Mouse (Mus musculus): ENCODE measurements at regions not wholly inside any gene's neighbourhood (a gene's known extent, or its start where the extent isn't known, plus 50 kb on each side); places are given as distances from the start of the nearest gene placed in this dataset.

GRCm38 (mm10) chr8:118042253-118042860, 240.6 kb upstream of the Mphosph6 start:
- H3K36me3 ChIP-seq (ENCODE audit: control insufficient read depth, insufficient read depth, low read length): no peaks in the 10 kb centered on the region
- H3K27me3 ChIP-seq (replicated peaks; ENCODE audit: control insufficient read depth, insufficient read depth, low read length): no peaks in the 10 kb centered on the region
- WGBS: 83% methylated on average over 10 of the region's 10 CpGs
- DNase-seq (ENCODE audit: low spot score) (no peak), ATAC-seq (replicated peaks; ENCODE audit: low FRiP score) (no peak)
- no peaks in the 10 kb centered on the region for H3K4me1 ChIP-seq (replicated peaks; ENCODE audit: control insufficient read depth, insufficient read depth, low read length)
- no peak overlapping the region for H3K27ac ChIP-seq (ENCODE audit: low read depth, low read length)
- no peak overlapping the region for H3K4me2 ChIP-seq
- no peak overlapping the region for H3K4me3 ChIP-seq (ENCODE audit: low read depth, low read length)
- H3K9ac ChIP-seq (ENCODE audit: low read depth, low read length): no peak overlapping the region
- H3K9me3 ChIP-seq (ENCODE audit: control insufficient read depth, low read length): peaks cover 4% of the 10 kb centered on the region; the same call in 1 of the 2 replicates

- ATAC-seq (replicated peaks; ENCODE audit: low FRiP score) (no peak), DNase-seq (ENCODE audit: low spot score) (no peak)
- Histone ChIP-seq H3K36me3 (ENCODE audit: control insufficient read depth, insufficient read depth, low read length) (no peaks in the 10 kb centered on the region), H3K4me2 (no peak overlapping the region), H3K27me3 (replicated peaks; ENCODE audit: control insufficient read depth, insufficient read depth, low read length) (no peaks in the 10 kb centered on the region), H3K9me3 (ENCODE audit: control insufficient read depth, low read length) (peaks cover 4% of the 10 kb centered on the region; the same call in 1 of the 2 replicates), H3K4me1 (replicated peaks; ENCODE audit: control insufficient read depth, insufficient read depth, low read length) (no peaks in the 10 kb centered on the region), H3K27ac (ENCODE audit: low read depth, low read length) (no peak overlapping the region), H3K4me3 (ENCODE audit: low read depth, low read length) (no peak overlapping the region), H3K9ac (ENCODE audit: low read depth, low read length) (no peak overlapping the region)
- WGBS: 75% methylated on average over 6 of the region's 6 CpGs
Observed at GRCm38 (mm10) chr8:118041253-118041652, 239.5 kb upstream of the Mphosph6 start.

GRCm38 (mm10) chr8:118037801-118038200, 236.1 kb upstream of the Mphosph6 start:
- ATAC-seq (replicated peaks; ENCODE audit: low FRiP score): no peak
- Histone ChIP-seq H3K9ac (ENCODE audit: low read depth, low read length) (no peak overlapping the region), H3K4me3 (ENCODE audit: low read depth, low read length) (no peak overlapping the region), H3K4me1 (replicated peaks; ENCODE audit: control insufficient read depth, insufficient read depth, low read length) (no peaks in the 10 kb centered on the region), H3K4me2 (no peak overlapping the region), H3K27ac (ENCODE audit: low read depth, low read length) (no peak overlapping the region), H3K9me3 (ENCODE audit: control insufficient read depth, low read length) (0 out of 2 replicates have a peak, but pooled peaks cover 2% of the 10 kb centered on the region), H3K27me3 (replicated peaks; ENCODE audit: control insufficient read depth, insufficient read depth, low read length) (no peaks in the 10 kb centered on the region), H3K36me3 (ENCODE audit: control insufficient read depth, insufficient read depth, low read length) (no peaks in the 10 kb centered on the region)
- DNase-seq (ENCODE audit: low spot score): no peak
- 53% methylated on average over 4 of the region's 4 CpGs for WGBS

- no peak overlapping the region for H3K4me2 ChIP-seq
- no peaks in the 10 kb centered on the region for H3K4me1 ChIP-seq (replicated peaks; ENCODE audit: control insufficient read depth, insufficient read depth, low read length)
- no peak overlapping the region for H3K9ac ChIP-seq (ENCODE audit: low read depth, low read length)
- no peak overlapping the region for H3K4me3 ChIP-seq (ENCODE audit: low read depth, low read length)
- no peaks in the 10 kb centered on the region for H3K36me3 ChIP-seq (ENCODE audit: control insufficient read depth, insufficient read depth, low read length)
- H3K27me3 ChIP-seq (replicated peaks; ENCODE audit: control insufficient read depth, insufficient read depth, low read length): no peaks in the 10 kb centered on the region
- 78% methylated on average over 13 of the region's 13 CpGs for WGBS
- H3K27ac ChIP-seq (ENCODE audit: low read depth, low read length): no peak overlapping the region
- no peaks in the 10 kb centered on the region for H3K9me3 ChIP-seq (ENCODE audit: control insufficient read depth, low read length)
- ATAC-seq (replicated peaks; ENCODE audit: low FRiP score) (no peak), DNase-seq (ENCODE audit: low spot score) (no peak)
Observed at GRCm38 (mm10) chr8:118034051-118034450, 232.3 kb upstream of the Mphosph6 start.

GRCm38 (mm10) chr8:118031406-118031805, 229.7 kb upstream of the Mphosph6 start:
- Histone ChIP-seq H3K27ac (ENCODE audit: low read depth, low read length) (no peak overlapping the region), H3K4me3 (ENCODE audit: low read depth, low read length) (no peak overlapping the region), H3K27me3 (replicated peaks; ENCODE audit: control insufficient read depth, insufficient read depth, low read length) (no peaks in the 10 kb centered on the region), H3K9ac (ENCODE audit: low read depth, low read length) (no peak overlapping the region), H3K4me2 (no peak overlapping the region), H3K4me1 (replicated peaks; ENCODE audit: control insufficient read depth, insufficient read depth, low read length) (no peaks in the 10 kb centered on the region), H3K9me3 (ENCODE audit: control insufficient read depth, low read length) (no peaks in the 10 kb centered on the region), H3K36me3 (ENCODE audit: control insufficient read depth, insufficient read depth, low read length) (no peaks in the 10 kb centered on the region)
- DNase-seq (ENCODE audit: low spot score) (no peak), ATAC-seq (replicated peaks; ENCODE audit: low FRiP score) (no peak)
- WGBS: 66% methylated on average over 6 of the region's 6 CpGs

GRCm38 (mm10) chr8:118028061-118028850, 226.5 kb upstream of the Mphosph6 start:
- Histone ChIP-seq H3K9me3 (ENCODE audit: control insufficient read depth, low read length) (no peaks in the 10 kb centered on the region), H3K27ac (ENCODE audit: low read depth, low read length) (no peak overlapping the region), H3K27me3 (replicated peaks; ENCODE audit: control insufficient read depth, insufficient read depth, low read length) (no peaks in the 10 kb centered on the region), H3K4me3 (ENCODE audit: low read depth, low read length) (no peak overlapping the region), H3K4me2 (no peak overlapping the region), H3K9ac (ENCODE audit: low read depth, low read length) (no peak overlapping the region), H3K36me3 (ENCODE audit: control insufficient read depth, insufficient read depth, low read length) (no peaks in the 10 kb centered on the region), H3K4me1 (replicated peaks; ENCODE audit: control insufficient read depth, insufficient read depth, low read length) (no peaks in the 10 kb centered on the region)
- no peak for ATAC-seq (replicated peaks; ENCODE audit: low FRiP score)
- no peak for DNase-seq (ENCODE audit: low spot score)
- 83% methylated on average over 13 of the region's 13 CpGs for WGBS

- H3K4me3 ChIP-seq (ENCODE audit: low read depth, low read length): no peak overlapping the region
- no peak overlapping the region for H3K9ac ChIP-seq (ENCODE audit: low read depth, low read length)
- H3K27ac ChIP-seq (ENCODE audit: low read depth, low read length): no peak overlapping the region
- H3K4me2 ChIP-seq: no peak overlapping the region
- no peaks in the 10 kb centered on the region for H3K4me1 ChIP-seq (replicated peaks; ENCODE audit: control insufficient read depth, insufficient read depth, low read length)
- WGBS: 89% methylated on average over 1 of the region's 1 CpGs
- H3K9me3 ChIP-seq (ENCODE audit: control insufficient read depth, low read length): no peaks in the 10 kb centered on the region
- no peak for DNase-seq (ENCODE audit: low spot score)
- H3K36me3 ChIP-seq (ENCODE audit: control insufficient read depth, insufficient read depth, low read length): no peaks in the 10 kb centered on the region
- no peak for ATAC-seq (replicated peaks; ENCODE audit: low FRiP score)
- no peaks in the 10 kb centered on the region for H3K27me3 ChIP-seq (replicated peaks; ENCODE audit: control insufficient read depth, insufficient read depth, low read length)
Observed at GRCm38 (mm10) chr8:118023451-118023850, 221.7 kb upstream of the Mphosph6 start.

GRCm38 (mm10) chr8:118021978-118022377, 220.2 kb upstream of the Mphosph6 start:
- no peaks in the 10 kb centered on the region for H3K27me3 ChIP-seq (replicated peaks; ENCODE audit: control insufficient read depth, insufficient read depth, low read length)
- DNase-seq (ENCODE audit: low spot score) (no peak), ATAC-seq (replicated peaks; ENCODE audit: low FRiP score) (no peak)
- H3K4me2 ChIP-seq: no peak overlapping the region
- no peaks in the 10 kb centered on the region for H3K4me1 ChIP-seq (replicated peaks; ENCODE audit: control insufficient read depth, insufficient read depth, low read length)
- no peaks in the 10 kb centered on the region for H3K36me3 ChIP-seq (ENCODE audit: control insufficient read depth, insufficient read depth, low read length)
- 43% methylated on average over 3 of the region's 3 CpGs for WGBS
- no peak overlapping the region for H3K9ac ChIP-seq (ENCODE audit: low read depth, low read length)
- no peak overlapping the region for H3K27ac ChIP-seq (ENCODE audit: low read depth, low read length)
- no peaks in the 10 kb centered on the region for H3K9me3 ChIP-seq (ENCODE audit: control insufficient read depth, low read length)
- H3K4me3 ChIP-seq (ENCODE audit: low read depth, low read length): no peak overlapping the region

- H3K9me3 ChIP-seq (ENCODE audit: control insufficient read depth, low read length): no peaks in the 10 kb centered on the region
- H3K4me3 ChIP-seq (ENCODE audit: low read depth, low read length): no peak overlapping the region
- no peaks in the 10 kb centered on the region for H3K27me3 ChIP-seq (replicated peaks; ENCODE audit: control insufficient read depth, insufficient read depth, low read length)
- no peak overlapping the region for H3K9ac ChIP-seq (ENCODE audit: low read depth, low read length)
- no peaks in the 10 kb centered on the region for H3K4me1 ChIP-seq (replicated peaks; ENCODE audit: control insufficient read depth, insufficient read depth, low read length)
- WGBS: 22% methylated on average over 6 of the region's 6 CpGs
- no peaks in the 10 kb centered on the region for H3K36me3 ChIP-seq (ENCODE audit: control insufficient read depth, insufficient read depth, low read length)
- DNase-seq (ENCODE audit: low spot score) (no peak), ATAC-seq (replicated peaks; ENCODE audit: low FRiP score) (no peak)
- H3K4me2 ChIP-seq: no peak overlapping the region
- H3K27ac ChIP-seq (ENCODE audit: low read depth, low read length): no peak overlapping the region
Observed at GRCm38 (mm10) chr8:118017261-118017660, 215.5 kb upstream of the Mphosph6 start.
